Mouse (Mus musculus): ENCODE results near the gene Id2. TPM values are rescaled to one million over a fixed set of nuclear protein-coding genes. Genes with fewer than 3 reads are reported as not detected.

Gene Id2
- polyA plus RNA-seq, 1 experiment from 2014 or later: 754 TPM

GRCm38 (mm10) chr12:25138616-25139015 lies 41.7 kb upstream of the Id2 start:
- WGBS: 87% methylated on average over 4 of the region's 4 CpGs
- ATAC-seq (replicated peaks; ENCODE audit: low FRiP score, low read depth): no peak

GRCm38 (mm10) chr12:25132046-25132445 lies 35.1 kb upstream of the Id2 start:
- ATAC-seq (replicated peaks; ENCODE audit: low FRiP score, low read depth): peak; percentile 74
- Histone ChIP-seq H3K9ac (ENCODE audit: low read depth, low read length) (no peak overlapping the region), H3K4me1 (replicated peaks; ENCODE audit: insufficient read depth, low read length) (peaks cover 31% of the 10 kb centered on the region; the same call in 1 of the 2 replicates), H3K27me3 (ENCODE audit: insufficient read depth, low read length) (no peaks in the 10 kb centered on the region), H3K36me3 (ENCODE audit: insufficient read depth, low read length) (no peaks in the 10 kb centered on the region), H3K4me2 (ENCODE audit: low read length) (no peak overlapping the region), H3K27ac (0 out of 2 replicates have a peak overlapping the region, but pooled peaks have one; percentile 15), H3K9me3 (replicated peaks; ENCODE audit: low read length) (no peaks in the 10 kb centered on the region), H3K4me3 (replicated peaks; ENCODE audit: low read depth, low read length) (no peak overlapping the region)
- 21% methylated on average over 12 of the region's 12 CpGs for WGBS
- DNase-seq (ENCODE audit: low spot score): peak; percentile 69
- TF ChIP-seq CTCF (IDR thresholded peaks at IDR 0.05; ENCODE audit: low read depth): no peak

More at GRCm38 (mm10) chr12:25138616-25139015, 41.7 kb upstream of the Id2 start:
- Histone ChIP-seq H3K36me3 (ENCODE audit: insufficient read depth, low read length) (no peaks in the 10 kb centered on the region), H3K4me2 (ENCODE audit: low read length) (no peak overlapping the region), H3K4me3 (replicated peaks; ENCODE audit: low read depth, low read length) (no peak overlapping the region), H3K27ac (no peak overlapping the region), H3K9ac (ENCODE audit: low read depth, low read length) (no peak overlapping the region), H3K4me1 (replicated peaks; ENCODE audit: insufficient read depth, low read length) (no peaks in the 10 kb centered on the region), H3K9me3 (replicated peaks; ENCODE audit: low read length) (no peaks in the 10 kb centered on the region), H3K27me3 (ENCODE audit: insufficient read depth, low read length) (no peaks in the 10 kb centered on the region)
- TF ChIP-seq CTCF (IDR thresholded peaks at IDR 0.05; ENCODE audit: low read depth): no peak
- DNase-seq (ENCODE audit: low spot score): no peak

- no peak for DNase-seq (ENCODE audit: low spot score)
- peaks cover 31% of the 10 kb centered on the region for H3K4me1 ChIP-seq (replicated peaks; ENCODE audit: insufficient read depth, low read length)
- H3K27ac ChIP-seq: peak overlapping the region; percentile 36; the same call in 1 of the 2 replicates
- H3K4me2 ChIP-seq (ENCODE audit: low read length): no peak overlapping the region
- H3K36me3 ChIP-seq (ENCODE audit: insufficient read depth, low read length): no peaks in the 10 kb centered on the region
- 33% methylated on average over 4 of the region's 4 CpGs for whole genome bisulfite sequencing
- no peak overlapping the region for H3K4me3 ChIP-seq (replicated peaks; ENCODE audit: low read depth, low read length)
- no peak overlapping the region for H3K9ac ChIP-seq (ENCODE audit: low read depth, low read length)
- no peaks in the 10 kb centered on the region for H3K9me3 ChIP-seq (replicated peaks; ENCODE audit: low read length)
- no peak for ATAC-seq (replicated peaks; ENCODE audit: low FRiP score, low read depth)
- no peak for TF ChIP-seq CTCF (IDR thresholded peaks at IDR 0.05; ENCODE audit: low read depth)
- no peaks in the 10 kb centered on the region for H3K27me3 ChIP-seq (ENCODE audit: insufficient read depth, low read length)
Measured at GRCm38 (mm10) chr12:25127629-25128028, 30.7 kb upstream of the Id2 start.

- WGBS: 57% methylated on average over 5 of the region's 5 CpGs
- Histone ChIP-seq H3K4me1 (replicated peaks; ENCODE audit: insufficient read depth, low read length) (peaks cover 22% of the 10 kb centered on the region), H3K4me2 (ENCODE audit: low read length) (no peak overlapping the region), H3K36me3 (ENCODE audit: insufficient read depth, low read length) (no peaks in the 10 kb centered on the region), H3K9me3 (replicated peaks; ENCODE audit: low read length) (no peaks in the 10 kb centered on the region), H3K4me3 (replicated peaks; ENCODE audit: low read depth, low read length) (no peak overlapping the region), H3K9ac (ENCODE audit: low read depth, low read length) (no peak overlapping the region), H3K27me3 (ENCODE audit: insufficient read depth, low read length) (no peaks in the 10 kb centered on the region), H3K27ac (no peak overlapping the region)
- no peak for DNase-seq (ENCODE audit: low spot score)
- TF ChIP-seq CTCF (IDR thresholded peaks at IDR 0.05; ENCODE audit: low read depth): no peak
- ATAC-seq (replicated peaks; ENCODE audit: low FRiP score, low read depth): no peak
Measured at GRCm38 (mm10) chr12:25126228-25126627, 29.3 kb upstream of the Id2 start.

GRCm38 (mm10) chr12:25125239-25125776 lies 28.4 kb upstream of the Id2 start:
- Histone ChIP-seq H3K4me2 (ENCODE audit: low read length) (no peak overlapping the region), H3K36me3 (ENCODE audit: insufficient read depth, low read length) (no peaks in the 10 kb centered on the region), H3K27me3 (ENCODE audit: insufficient read depth, low read length) (no peaks in the 10 kb centered on the region), H3K9ac (ENCODE audit: low read depth, low read length) (no peak overlapping the region), H3K9me3 (replicated peaks; ENCODE audit: low read length) (no peaks in the 10 kb centered on the region), H3K27ac (no peak overlapping the region; the same call in 1 of the 2 replicates), H3K4me3 (replicated peaks; ENCODE audit: low read depth, low read length) (no peak overlapping the region), H3K4me1 (replicated peaks; ENCODE audit: insufficient read depth, low read length) (peaks cover 22% of the 10 kb centered on the region)
- TF ChIP-seq CTCF (IDR thresholded peaks at IDR 0.05; ENCODE audit: low read depth): no peak
- ATAC-seq (replicated peaks; ENCODE audit: low FRiP score, low read depth): no peak
- no peak for DNase-seq (ENCODE audit: low spot score)
- 58% methylated on average over 16 of the region's 16 CpGs for WGBS

GRCm38 (mm10) chr12:25124431-25125238 lies 27.7 kb upstream of the Id2 start:
- Histone ChIP-seq H3K36me3 (ENCODE audit: insufficient read depth, low read length) (no peaks in the 10 kb centered on the region), H3K4me2 (ENCODE audit: low read length) (no peak overlapping the region), H3K4me3 (replicated peaks; ENCODE audit: low read depth, low read length) (no peak overlapping the region), H3K4me1 (replicated peaks; ENCODE audit: insufficient read depth, low read length) (peaks cover 22% of the 10 kb centered on the region), H3K9me3 (replicated peaks; ENCODE audit: low read length) (no peaks in the 10 kb centered on the region), H3K27me3 (ENCODE audit: insufficient read depth, low read length) (no peaks in the 10 kb centered on the region), H3K9ac (ENCODE audit: low read depth, low read length) (no peak overlapping the region), H3K27ac (no peak overlapping the region)
- 38% methylated on average over 19 of the region's 19 CpGs for WGBS
- ATAC-seq (replicated peaks; ENCODE audit: low FRiP score, low read depth) (no peak), DNase-seq (ENCODE audit: low spot score) (no peak)
- no peak for TF ChIP-seq CTCF (IDR thresholded peaks at IDR 0.05; ENCODE audit: low read depth)

Measured in kidney, postnatal 0 days (tissue).